Mouse (Mus musculus) heart, adult 2 months (tissue): ENCODE results near the gene Jazf1.

Source experiments
- CTCF ChIP-seq: fragments of 200-600 bp; IDR thresholded peaks from 2 replicates; pipeline ENCODE4 v1.8.1; 2022; ENCODE audit warnings: antibody characterized with exemption, mild to moderate bottlenecking, moderate library complexity
- EP300 ChIP-seq: fragments of 200-500 bp; IDR thresholded peaks from 2 replicates; pipeline ENCODE4 v1.6.1; 2011; ENCODE audit warnings: low read depth, low read length, control low read depth; ENCODE audit not compliant: insufficient read depth

- TF ChIP-seq CTCF: no peak
- no peak for TF ChIP-seq EP300
Observed at GRCm38 (mm10) chr6:52824977-52825482, 243.4 kb downstream of the Jazf1 start.
